Mouse (Mus musculus): ENCODE data around the gene Acot11. TPM values are rescaled to one million over a fixed set of nuclear protein-coding genes. Genes with fewer than 3 reads are reported as not detected.

The Acot11 gene
- polyA plus RNA-seq, 1 experiment from 2014 or later = 1.3 TPM

- Histone ChIP-seq H3K36me3 (ENCODE audit: control insufficient read depth, insufficient read depth, low read length) (no peaks in the 10 kb centered on the region), H3K27me3 (ENCODE audit: control insufficient read depth, insufficient read depth, low read length) (no peaks in the 10 kb centered on the region), H3K27ac (ENCODE audit: low read depth, low read length) (peak overlapping the region; percentile 98), H3K4me2 (peak overlapping the region; percentile 100), H3K9me3 (ENCODE audit: control insufficient read depth, low read length) (no peaks in the 10 kb centered on the region), H3K9ac (ENCODE audit: low read length) (peak overlapping the region; percentile 85), H3K4me1 (ENCODE audit: control insufficient read depth, insufficient read depth, low read length) (peaks cover 35% of the 10 kb centered on the region), H3K4me3 (ENCODE audit: low read depth, low read length) (peak overlapping the region; percentile 53)
- under 1% methylated on average over 32 of the region's 32 CpGs for WGBS
- ATAC-seq (ENCODE audit: low FRiP score) (no peak), DNase-seq (ENCODE audit: low spot score, missing footprints) (no peak)
These were observed 34.5 kb upstream of the Acot11 start for GRCm38 (mm10) chr4:106839254-106839834.

GRCm38 (mm10) chr4:106838548-106839253, 33.9 kb upstream of the Acot11 start:
- H3K9me3 ChIP-seq (ENCODE audit: control insufficient read depth, low read length) = no peaks in the 10 kb centered on the region
- peak overlapping the region; percentile 98 for H3K27ac ChIP-seq (ENCODE audit: low read depth, low read length)
- H3K9ac ChIP-seq (ENCODE audit: low read length) = peak overlapping the region; percentile 85
- 1% methylated on average over 36 of the region's 36 CpGs for WGBS
- H3K4me3 ChIP-seq (ENCODE audit: low read depth, low read length) = peak overlapping the region; percentile 53
- H3K27me3 ChIP-seq (ENCODE audit: control insufficient read depth, insufficient read depth, low read length) = no peaks in the 10 kb centered on the region
- peak overlapping the region; percentile 100 for H3K4me2 ChIP-seq
- H3K36me3 ChIP-seq (ENCODE audit: control insufficient read depth, insufficient read depth, low read length) = no peaks in the 10 kb centered on the region
- peak; percentile 85 for ATAC-seq (ENCODE audit: low FRiP score)
- peak; percentile 100 for DNase-seq (ENCODE audit: low spot score, missing footprints)
- H3K4me1 ChIP-seq (ENCODE audit: control insufficient read depth, insufficient read depth, low read length) = peaks cover 35% of the 10 kb centered on the region

- Histone ChIP-seq H3K4me1 (ENCODE audit: control insufficient read depth, insufficient read depth, low read length) (peaks cover 35% of the 10 kb centered on the region), H3K4me3 (ENCODE audit: low read depth, low read length) (peak overlapping the region; percentile 9; the same call in 1 of the 2 replicates), H3K9ac (ENCODE audit: low read length) (peak overlapping the region; percentile 42), H3K27ac (ENCODE audit: low read depth, low read length) (0 out of 2 replicates have a peak overlapping the region, but pooled peaks have one; percentile 14), H3K9me3 (ENCODE audit: control insufficient read depth, low read length) (no peaks in the 10 kb centered on the region), H3K4me2 (peak overlapping the region; percentile 45), H3K27me3 (ENCODE audit: control insufficient read depth, insufficient read depth, low read length) (no peaks in the 10 kb centered on the region), H3K36me3 (ENCODE audit: control insufficient read depth, insufficient read depth, low read length) (no peaks in the 10 kb centered on the region)
- DNase-seq (ENCODE audit: low spot score, missing footprints) (peak; percentile 94), ATAC-seq (ENCODE audit: low FRiP score) (peak; percentile 51)
- WGBS = 0% methylated on average over 13 of the region's 18 CpGs
These were observed 33.2 kb upstream of the Acot11 start for GRCm38 (mm10) chr4:106837964-106838363.

GRCm38 (mm10) chr4:106837425-106837824, 32.6 kb upstream of the Acot11 start:
- Histone ChIP-seq H3K4me1 (ENCODE audit: control insufficient read depth, insufficient read depth, low read length) (peaks cover 35% of the 10 kb centered on the region), H3K36me3 (ENCODE audit: control insufficient read depth, insufficient read depth, low read length) (no peaks in the 10 kb centered on the region), H3K4me2 (peak overlapping the region; percentile 45), H3K27me3 (ENCODE audit: control insufficient read depth, insufficient read depth, low read length) (no peaks in the 10 kb centered on the region), H3K9me3 (ENCODE audit: control insufficient read depth, low read length) (no peaks in the 10 kb centered on the region), H3K9ac (ENCODE audit: low read length) (peak overlapping the region; percentile 42; the same call in 1 of the 2 replicates), H3K4me3 (ENCODE audit: low read depth, low read length) (peak overlapping the region; percentile 9; the same call in 1 of the 2 replicates), H3K27ac (ENCODE audit: low read depth, low read length) (0 out of 2 replicates have a peak overlapping the region, but pooled peaks have one; percentile 14)
- WGBS = 7% methylated on average over 9 of the region's 9 CpGs
- no peak for ATAC-seq (ENCODE audit: low FRiP score)
- DNase-seq (ENCODE audit: low spot score, missing footprints) = no peak

- no peak overlapping the region for H3K4me2 ChIP-seq
- H3K4me1 ChIP-seq (ENCODE audit: control insufficient read depth, insufficient read depth, low read length) = no peaks in the 10 kb centered on the region; the same call in 1 of the 2 replicates
- no peaks in the 10 kb centered on the region for H3K36me3 ChIP-seq (ENCODE audit: control insufficient read depth, insufficient read depth, low read length)
- DNase-seq (ENCODE audit: low spot score, missing footprints) = no peak
- 68% methylated on average over 6 of the region's 6 CpGs for WGBS
- H3K9ac ChIP-seq (ENCODE audit: low read length) = no peak overlapping the region
- H3K27ac ChIP-seq (ENCODE audit: low read depth, low read length) = no peak overlapping the region
- no peak overlapping the region for H3K4me3 ChIP-seq (ENCODE audit: low read depth, low read length)
- peaks cover 12% of the 10 kb centered on the region for H3K27me3 ChIP-seq (ENCODE audit: control insufficient read depth, insufficient read depth, low read length)
- H3K9me3 ChIP-seq (ENCODE audit: control insufficient read depth, low read length) = no peaks in the 10 kb centered on the region
- no peak for ATAC-seq (ENCODE audit: low FRiP score)
These were observed 25.8 kb upstream of the Acot11 start for GRCm38 (mm10) chr4:106830545-106831112.

- Histone ChIP-seq H3K4me1 (ENCODE audit: control insufficient read depth, insufficient read depth, low read length) (no peaks in the 10 kb centered on the region; the same call in 1 of the 2 replicates), H3K27ac (ENCODE audit: low read depth, low read length) (no peak overlapping the region), H3K27me3 (ENCODE audit: control insufficient read depth, insufficient read depth, low read length) (peaks cover 12% of the 10 kb centered on the region), H3K4me2 (peak overlapping the region; percentile 62), H3K36me3 (ENCODE audit: control insufficient read depth, insufficient read depth, low read length) (no peaks in the 10 kb centered on the region), H3K4me3 (ENCODE audit: low read depth, low read length) (peak overlapping the region; percentile 36), H3K9ac (ENCODE audit: low read length) (peak overlapping the region; percentile 61), H3K9me3 (ENCODE audit: control insufficient read depth, low read length) (no peaks in the 10 kb centered on the region)
- DNase-seq (ENCODE audit: low spot score, missing footprints) (peak; percentile 93), ATAC-seq (ENCODE audit: low FRiP score) (peak; percentile 76)
- 1% methylated on average over 38 of the region's 42 CpGs for WGBS
These were observed 23.1 kb upstream of the Acot11 start for GRCm38 (mm10) chr4:106827738-106828361.

GRCm38 (mm10) chr4:106825229-106825628, 20.4 kb upstream of the Acot11 start:
- ATAC-seq (ENCODE audit: low FRiP score) (no peak), DNase-seq (ENCODE audit: low spot score, missing footprints) (no peak)
- no peak overlapping the region for H3K4me3 ChIP-seq (ENCODE audit: low read depth, low read length)
- H3K27me3 ChIP-seq (ENCODE audit: control insufficient read depth, insufficient read depth, low read length) = peaks cover 12% of the 10 kb centered on the region
- no peak overlapping the region for H3K27ac ChIP-seq (ENCODE audit: low read depth, low read length)
- WGBS = 56% methylated on average over 5 of the region's 5 CpGs
- no peak overlapping the region for H3K4me2 ChIP-seq
- no peak overlapping the region for H3K9ac ChIP-seq (ENCODE audit: low read length)
- H3K4me1 ChIP-seq (ENCODE audit: control insufficient read depth, insufficient read depth, low read length) = no peaks in the 10 kb centered on the region; the same call in 1 of the 2 replicates
- H3K9me3 ChIP-seq (ENCODE audit: control insufficient read depth, low read length) = no peaks in the 10 kb centered on the region
- no peaks in the 10 kb centered on the region for H3K36me3 ChIP-seq (ENCODE audit: control insufficient read depth, insufficient read depth, low read length)

GRCm38 (mm10) chr4:106819404-106819803, 14.6 kb upstream of the Acot11 start:
- Histone ChIP-seq H3K9ac (ENCODE audit: low read length) (no peak overlapping the region), H3K4me1 (ENCODE audit: control insufficient read depth, insufficient read depth, low read length) (no peaks in the 10 kb centered on the region), H3K9me3 (ENCODE audit: control insufficient read depth, low read length) (no peaks in the 10 kb centered on the region), H3K4me2 (no peak overlapping the region), H3K27ac (ENCODE audit: low read depth, low read length) (no peak overlapping the region), H3K27me3 (ENCODE audit: control insufficient read depth, insufficient read depth, low read length) (no peaks in the 10 kb centered on the region), H3K36me3 (ENCODE audit: control insufficient read depth, insufficient read depth, low read length) (no peaks in the 10 kb centered on the region), H3K4me3 (ENCODE audit: low read depth, low read length) (no peak overlapping the region)
- ATAC-seq (ENCODE audit: low FRiP score) (no peak), DNase-seq (ENCODE audit: low spot score, missing footprints) (no peak)

Data from midbrain, embryonic 11.5 days (tissue).